Mouse (Mus musculus) forebrain, embryonic 13.5 days (tissue): Measurements from ENCODE around the gene Tsks. TPM values are rescaled to one million over a fixed set of nuclear protein-coding genes. Genes with fewer than 3 reads are reported as not detected.

ENCODE experiments used
- ATAC-seq: fragments of 200-750 bp; cut with Nextera tagmentation; 2 replicates; pipeline ENCODE4 v1.8.0; 2017
- H3K27ac ChIP-seq: fragments of 300-500 bp; sonication (generic); 2 replicates; pipeline ENCODE4 v1.5.1; 2015; ENCODE audit warnings: inconsistent platforms, mild to moderate bottlenecking, moderate library complexity
- H3K27me3 ChIP-seq: fragments of 300-500 bp; sonication (generic); 2 replicates; pipeline ENCODE4 v1.6.1; 2015; ENCODE audit warnings: mild to moderate bottlenecking, inconsistent platforms
- H3K36me3 ChIP-seq: fragments of 300-500 bp; sonication (generic); 2 replicates; pipeline ENCODE4 v1.6.1; 2015; ENCODE audit warnings: mild to moderate bottlenecking, inconsistent platforms; ENCODE audit not compliant: poor library complexity, severe bottlenecking
- H3K4me1 ChIP-seq: fragments of 300-500 bp; sonication (generic); 2 replicates; pipeline ENCODE4 v1.6.1; 2015; ENCODE audit warnings: inconsistent platforms
- H3K4me2 ChIP-seq: fragments of 300-500 bp; sonication (generic); 2 replicates; pipeline ENCODE4 v1.6.1; 2015; ENCODE audit warnings: inconsistent platforms, mild to moderate bottlenecking, moderate library complexity
- H3K4me3 ChIP-seq: fragments of 300-500 bp; sonication (generic); 2 replicates; pipeline ENCODE4 v1.5.1; 2015; ENCODE audit warnings: mild to moderate bottlenecking, inconsistent platforms
- H3K9ac ChIP-seq: fragments of 300-500 bp; sonication (generic); 2 replicates; pipeline ENCODE4 v1.6.1; 2015; ENCODE audit warnings: mild to moderate bottlenecking, inconsistent platforms
- H3K9me3 ChIP-seq: fragments of 300-500 bp; sonication (generic); replicated peaks from 2 replicates; pipeline ENCODE4 v1.6.1; 2016; ENCODE audit warnings: inconsistent platforms
- WGBS: fragments of 180-500 bp; shearing (Covaris S2); methylation state at CpG from one replicate; pipeline ENCODE4 v1.1.7; 2015; 5-methylcytosine and 5-hydroxymethylcytosine counted together
- polyA plus RNA-seq: library from polyadenylated mRNA; unstranded; fragments of >200 nt; fragmentation: Nextera tagmentation; extraction: Ambion mirVana; gene quantifications from 2 replicates; pipeline ENCODE4 v1.2.1, GENCODE M21; 2015

The Tsks gene
- polyA plus RNA-seq, 1 experiment from 2014 or later = not detected

GRCm38 (mm10) chr7:44916191-44916590, 26.8 kb upstream of the Tsks start:
- H3K27ac ChIP-seq = no peak overlapping the region
- H3K4me3 ChIP-seq = no peak overlapping the region
- no peak for ATAC-seq
- H3K4me2 ChIP-seq = no peak overlapping the region
- no peaks in the 10 kb centered on the region for H3K4me1 ChIP-seq
- H3K9me3 ChIP-seq = no peaks in the 10 kb centered on the region
- 91% methylated on average over 6 of the region's 6 CpGs for whole genome bisulfite sequencing
- H3K36me3 ChIP-seq = peaks cover 59% of the 10 kb centered on the region
- no peaks in the 10 kb centered on the region for H3K27me3 ChIP-seq
- H3K9ac ChIP-seq = no peak overlapping the region

GRCm38 (mm10) chr7:44916881-44917280, 26.1 kb upstream of the Tsks start:
- 89% methylated on average over 4 of the region's 4 CpGs for WGBS
- no peak overlapping the region for H3K4me3 ChIP-seq
- no peaks in the 10 kb centered on the region for H3K4me1 ChIP-seq
- peaks cover 55% of the 10 kb centered on the region for H3K36me3 ChIP-seq
- ATAC-seq = no peak
- no peaks in the 10 kb centered on the region for H3K9me3 ChIP-seq
- no peak overlapping the region for H3K4me2 ChIP-seq
- H3K27me3 ChIP-seq = no peaks in the 10 kb centered on the region
- no peak overlapping the region for H3K9ac ChIP-seq
- no peak overlapping the region for H3K27ac ChIP-seq

- Histone ChIP-seq H3K4me3 (no peak overlapping the region), H3K27ac (no peak overlapping the region), H3K4me1 (no peaks in the 10 kb centered on the region), H3K27me3 (no peaks in the 10 kb centered on the region), H3K9ac (no peak overlapping the region), H3K9me3 (no peaks in the 10 kb centered on the region), H3K4me2 (no peak overlapping the region), H3K36me3 (peaks cover 55% of the 10 kb centered on the region)
- WGBS = 86% methylated on average over 3 of the region's 3 CpGs
- ATAC-seq = no peak
These were observed 24.8 kb upstream of the Tsks start for GRCm38 (mm10) chr7:44918219-44918618.

- no peak for ATAC-seq
- no peak overlapping the region for H3K9ac ChIP-seq
- no peak overlapping the region for H3K4me2 ChIP-seq
- H3K9me3 ChIP-seq = no peaks in the 10 kb centered on the region
- H3K27ac ChIP-seq = no peak overlapping the region
- 73% methylated on average over 5 of the region's 5 CpGs for WGBS
- no peaks in the 10 kb centered on the region for H3K4me1 ChIP-seq
- peaks cover 55% of the 10 kb centered on the region for H3K36me3 ChIP-seq
- H3K4me3 ChIP-seq = no peak overlapping the region
- no peaks in the 10 kb centered on the region for H3K27me3 ChIP-seq
These were observed 23.9 kb upstream of the Tsks start for GRCm38 (mm10) chr7:44919127-44919526.

GRCm38 (mm10) chr7:44922530-44922929, 20.5 kb upstream of the Tsks start:
- Histone ChIP-seq H3K9ac (no peak overlapping the region), H3K4me1 (peaks cover 8% of the 10 kb centered on the region), H3K36me3 (peaks cover 54% of the 10 kb centered on the region), H3K4me2 (no peak overlapping the region), H3K27me3 (no peaks in the 10 kb centered on the region), H3K27ac (no peak overlapping the region), H3K4me3 (no peak overlapping the region), H3K9me3 (no peaks in the 10 kb centered on the region)
- ATAC-seq = no peak

GRCm38 (mm10) chr7:44925468-44925867, 17.5 kb upstream of the Tsks start:
- no peak for ATAC-seq
- 68% methylated on average over 3 of the region's 3 CpGs for WGBS

GRCm38 (mm10) chr7:44928570-44928969, 14.4 kb upstream of the Tsks start:
- Histone ChIP-seq H3K27ac (no peak overlapping the region), H3K9ac (peak overlapping the region; percentile 96), H3K9me3 (no peaks in the 10 kb centered on the region), H3K4me3 (peak overlapping the region; percentile 92), H3K27me3 (no peaks in the 10 kb centered on the region), H3K36me3 (peaks cover 28% of the 10 kb centered on the region), H3K4me2 (peak overlapping the region; percentile 67), H3K4me1 (peaks cover 27% of the 10 kb centered on the region)
- WGBS = 0% methylated on average over 1 of the region's 1 CpGs
- ATAC-seq = no peak

More at GRCm38 (mm10) chr7:44925468-44925867, 17.5 kb upstream of the Tsks start:
- no peak overlapping the region for H3K27ac ChIP-seq
- no peak overlapping the region for H3K9ac ChIP-seq
- H3K4me2 ChIP-seq = no peak overlapping the region
- no peaks in the 10 kb centered on the region for H3K27me3 ChIP-seq
- H3K36me3 ChIP-seq = peaks cover 48% of the 10 kb centered on the region
- no peak overlapping the region for H3K4me3 ChIP-seq
- peaks cover 24% of the 10 kb centered on the region for H3K4me1 ChIP-seq
- H3K9me3 ChIP-seq = no peaks in the 10 kb centered on the region

GRCm38 (mm10) chr7:44929204-44930151, 13.5 kb upstream of the Tsks start, which contains the start of gene Ap2a1:
Gene Ap2a1, minus strand, starts transcription at chr7:44929496.
- Histone ChIP-seq H3K4me3 (peak within 1 kb of the TSS; percentile 92), H3K36me3 (peaks cover 19% of the 10 kb centered on the region), H3K9ac (peak within 1 kb of the TSS; percentile 96), H3K9me3 (no peaks in the 10 kb centered on the region), H3K27me3 (no peaks in the 10 kb centered on the region), H3K4me1 (peaks cover 27% of the 10 kb centered on the region), H3K27ac (peak within 1 kb of the TSS; percentile 94), H3K4me2 (peak within 1 kb of the TSS; percentile 67)
- WGBS = under 1% methylated on average over 83 of the region's 84 CpGs
- peak; percentile 99 for ATAC-seq

GRCm38 (mm10) chr7:44938680-44939079, 4.3 kb upstream of the Tsks start:
- Histone ChIP-seq H3K27me3 (no peaks in the 10 kb centered on the region), H3K9ac (no peak overlapping the region), H3K27ac (no peak overlapping the region), H3K4me3 (no peak overlapping the region), H3K9me3 (peaks cover 4% of the 10 kb centered on the region; the same call in 1 of the 2 replicates), H3K36me3 (no peaks in the 10 kb centered on the region), H3K4me1 (no peaks in the 10 kb centered on the region), H3K4me2 (no peak overlapping the region)
- 96% methylated on average over 4 of the region's 4 CpGs for WGBS
- no peak for ATAC-seq

- Histone ChIP-seq H3K27ac (no peak overlapping the region), H3K4me1 (peaks cover 16% of the 10 kb centered on the region), H3K36me3 (no peaks in the 10 kb centered on the region), H3K9ac (no peak overlapping the region), H3K27me3 (peaks cover 42% of the 10 kb centered on the region), H3K4me3 (no peak overlapping the region), H3K9me3 (no peaks in the 10 kb centered on the region), H3K4me2 (no peak overlapping the region)
- 66% methylated on average over 6 of the region's 6 CpGs for WGBS
- no peak for ATAC-seq
These were observed 6.9 kb downstream of the Tsks start for GRCm38 (mm10) chr7:44949922-44950321.

- no peak; the same call in 1 of the 2 replicates for ATAC-seq
- peak overlapping the region; percentile 44 for H3K4me3 ChIP-seq
- no peaks in the 10 kb centered on the region for H3K36me3 ChIP-seq
- whole genome bisulfite sequencing = under 1% methylated on average over 10 of the region's 10 CpGs
- H3K9ac ChIP-seq = peak overlapping the region; percentile 68; the same call in 1 of the 2 replicates
- H3K27me3 ChIP-seq = peaks cover 42% of the 10 kb centered on the region
- H3K4me2 ChIP-seq = peak overlapping the region; percentile 76
- peaks cover 16% of the 10 kb centered on the region for H3K4me1 ChIP-seq
- H3K27ac ChIP-seq = no peak overlapping the region
- no peaks in the 10 kb centered on the region for H3K9me3 ChIP-seq
These were observed 9.0 kb downstream of the Tsks start for GRCm38 (mm10) chr7:44951960-44952359.

GRCm38 (mm10) chr7:44952611-44953306, 9.8 kb downstream of the Tsks start:
- WGBS = 7% methylated on average over 24 of the region's 24 CpGs
- no peaks in the 10 kb centered on the region for H3K9me3 ChIP-seq
- peak overlapping the region; percentile 44 for H3K4me3 ChIP-seq
- H3K4me2 ChIP-seq = peak overlapping the region; percentile 76
- H3K4me1 ChIP-seq = peaks cover 16% of the 10 kb centered on the region
- ATAC-seq = peak; percentile 83
- peaks cover 38% of the 10 kb centered on the region for H3K27me3 ChIP-seq
- peak overlapping the region; percentile 68 for H3K9ac ChIP-seq
- H3K27ac ChIP-seq = peak overlapping the region; percentile 59; the same call in 1 of the 2 replicates
- H3K36me3 ChIP-seq = no peaks in the 10 kb centered on the region
